Mouse (Mus musculus): ENCODE measurements around the gene Bclaf1.

- TF ChIP-seq CTCF (IDR thresholded peaks at IDR 0.05; ENCODE audit: low read depth, low read length) (no peak), POLR2A (IDR thresholded peaks at IDR 0.05; ENCODE audit: borderline replicate concordance, low read depth, low read length) (no peak)
These were observed at the start of gene Bclaf1 for GRCm38 (mm10) chr10:20311918-20312735.
